Mouse (Mus musculus): ENCODE measurements around the gene Cyp1a1. TPM values are rescaled to one million over a fixed set of nuclear protein-coding genes. Genes with fewer than 3 reads are reported as not detected.

Cyp1a1 gene
- total and polyA plus RNA-seq, 3 experiments, result 0.09 to 0.78 (median 0.13) TPM

- Histone ChIP-seq H3K79me2 (replicated peaks; ENCODE audit: control insufficient read depth, insufficient read depth, low read length) (peaks cover 9% of the 10 kb centered on the region), H3K27ac (peak overlapping the region; percentile 13; the same call in 1 of the 2 replicates), H3K27me3 (ENCODE audit: control insufficient read depth, insufficient read depth, low read length) (no peaks in the 10 kb centered on the region), H3K4me3 (no peak overlapping the region), H3K9ac (ENCODE audit: low read depth, low read length) (no peak overlapping the region), H3K4me1 (ENCODE audit: control insufficient read depth, insufficient read depth, low read length) (peaks cover 18% of the 10 kb centered on the region), H3K36me3 (ENCODE audit: control insufficient read depth, insufficient read depth, low read length) (no peaks in the 10 kb centered on the region)
- TF ChIP-seq EP300 (IDR thresholded peaks at IDR 0.05; ENCODE audit: insufficient read depth, low read depth, low read length) (no peak), CTCF (IDR thresholded peaks at IDR 0.05) (no peak), POLR2A (IDR thresholded peaks at IDR 0.05; ENCODE audit: insufficient read depth, low read depth, low read length) (0 out of 2 replicates have a peak, but pooled peaks have one; percentile 14)
- WGBS, result 60% methylated on average over 12 of the region's 12 CpGs
- intact Hi-C loops (cut with DNase I), result loop anchor here (5.0 kb wide), 2 partner anchors 59 to 109 kb away; partner anchors contain the start of genes Fam219b and Ulk3
- peak in 1 of 2 experiments; percentile 42 for DNase-seq
Measured at GRCm38 (mm10) chr9:57646551-57647103, 41.1 kb upstream of the Cyp1a1 start.

DNA sequence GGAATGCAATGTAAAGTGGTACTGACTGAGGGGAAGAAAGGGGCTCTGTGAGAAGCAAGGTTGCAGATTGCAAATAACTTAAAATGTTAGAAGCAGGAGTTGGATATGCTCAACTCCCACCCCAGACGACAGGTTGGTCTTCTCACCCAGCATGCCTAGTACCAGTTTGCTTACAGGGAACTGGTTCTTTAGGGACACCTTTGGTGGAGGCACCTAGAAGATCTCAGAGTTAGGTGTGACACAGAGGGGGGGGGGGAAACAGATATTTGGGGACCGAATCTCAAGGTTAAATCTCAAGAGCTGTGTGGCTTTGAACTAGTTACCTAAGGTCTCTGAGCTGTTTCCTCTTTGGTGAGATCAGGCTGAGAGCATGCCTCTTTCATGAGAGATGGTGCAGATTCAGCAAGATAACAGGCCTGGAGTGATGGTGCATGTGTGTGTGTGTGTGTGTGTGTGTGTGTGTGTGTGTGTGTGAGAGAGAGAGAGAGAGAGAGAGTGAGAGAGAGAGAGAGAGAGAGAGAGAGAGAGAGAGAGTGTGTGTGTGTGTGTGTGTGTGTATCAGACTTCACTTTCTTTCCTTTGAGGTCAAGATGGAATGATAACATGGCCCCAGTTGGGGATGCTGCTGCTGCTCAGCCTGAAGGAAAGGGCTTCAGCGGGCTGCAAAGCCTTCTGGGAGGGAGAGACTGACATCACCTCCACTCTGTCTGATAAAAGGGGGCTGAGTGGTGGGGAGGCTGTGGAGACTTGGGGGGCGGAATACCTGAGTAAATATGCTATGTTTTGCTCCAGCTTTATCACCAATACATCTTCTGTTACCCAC lies 40.2 kb upstream of the Cyp1a1 start:
- peak overlapping the region; percentile 13; the same call in 1 of the 2 replicates for H3K27ac ChIP-seq

GRCm38 (mm10) chr9:57650130-57650785 lies 37.5 kb upstream of the Cyp1a1 start:
- intact Hi-C loops (cut with DNase I), result loop anchor here (10.0 kb wide), 1 partner anchor 385 kb away; the partner anchor contains the start of gene 1700017B05Rik
- Histone ChIP-seq H3K79me2 (replicated peaks; ENCODE audit: control insufficient read depth, insufficient read depth, low read length) (no peaks in the 10 kb centered on the region), H3K27ac (no peak overlapping the region), H3K9ac (ENCODE audit: low read depth, low read length) (no peak overlapping the region), H3K4me1 (ENCODE audit: control insufficient read depth, insufficient read depth, low read length) (peaks cover 1% of the 10 kb centered on the region; the same call in 1 of the 2 replicates), H3K4me3 (no peak overlapping the region), H3K36me3 (ENCODE audit: control insufficient read depth, insufficient read depth, low read length) (no peaks in the 10 kb centered on the region), H3K27me3 (ENCODE audit: control insufficient read depth, insufficient read depth, low read length) (no peaks in the 10 kb centered on the region)
- no peak for DNase-seq
- TF ChIP-seq CTCF (IDR thresholded peaks at IDR 0.05) (no peak), EP300 (IDR thresholded peaks at IDR 0.05; ENCODE audit: insufficient read depth, low read depth, low read length) (no peak), POLR2A (IDR thresholded peaks at IDR 0.05; ENCODE audit: insufficient read depth, low read depth, low read length) (no peak)
- WGBS, result 92% methylated on average over 6 of the region's 6 CpGs

More for the DNA sequence above, 40.2 kb upstream of the Cyp1a1 start:
- TF ChIP-seq POLR2A (IDR thresholded peaks at IDR 0.05; ENCODE audit: insufficient read depth, low read depth, low read length) (no peak), EP300 (IDR thresholded peaks at IDR 0.05; ENCODE audit: insufficient read depth, low read depth, low read length) (no peak), CTCF (IDR thresholded peaks at IDR 0.05) (no peak)
- intact Hi-C loops (cut with DNase I), result loop anchor here (5.0 kb wide), 2 partner anchors 60 to 110 kb away; partner anchors contain the start of genes Fam219b and Ulk3
- peaks cover 11% of the 10 kb centered on the region for H3K4me1 ChIP-seq (ENCODE audit: control insufficient read depth, insufficient read depth, low read length)
- H3K36me3 ChIP-seq (ENCODE audit: control insufficient read depth, insufficient read depth, low read length), result no peaks in the 10 kb centered on the region
- peaks cover 8% of the 10 kb centered on the region for H3K79me2 ChIP-seq (replicated peaks; ENCODE audit: control insufficient read depth, insufficient read depth, low read length)
- no peak overlapping the region for H3K4me3 ChIP-seq
- DNase-seq, result no peak
- no peak overlapping the region for H3K9ac ChIP-seq (ENCODE audit: low read depth, low read length)
- no peaks in the 10 kb centered on the region for H3K27me3 ChIP-seq (ENCODE audit: control insufficient read depth, insufficient read depth, low read length)
- 74% methylated on average over 4 of the region's 4 CpGs for WGBS

DNA sequence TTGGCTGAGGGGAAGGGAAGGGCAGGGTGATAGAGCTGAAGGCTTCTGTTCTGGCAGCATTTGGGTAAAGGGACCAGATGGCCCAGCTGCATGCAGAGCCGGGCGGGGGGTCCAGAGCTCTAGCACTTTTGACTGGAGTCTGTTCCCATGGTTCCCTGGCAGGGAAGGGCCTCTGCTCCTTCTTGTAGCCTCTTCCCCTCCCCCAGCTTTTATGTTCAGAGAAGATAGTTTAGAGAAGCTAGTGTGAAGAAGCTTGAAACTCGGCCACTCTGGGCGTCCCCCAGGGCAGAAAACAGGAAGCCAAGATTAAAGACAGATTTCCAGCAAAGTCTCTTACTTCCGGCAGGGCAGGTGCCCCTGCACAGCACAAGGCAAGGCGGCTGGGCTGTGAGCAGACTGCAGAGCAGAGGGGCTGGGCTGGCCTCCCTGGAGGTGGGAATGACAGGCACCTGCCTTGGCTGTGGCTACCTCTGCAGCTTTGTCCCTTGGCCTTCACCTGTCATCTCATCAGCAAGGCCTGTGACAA lies 36.9 kb upstream of the Cyp1a1 start:
- peak; percentile 37 to 69 for DNase-seq
- Histone ChIP-seq H3K36me3 (ENCODE audit: control insufficient read depth, insufficient read depth, low read length) (no peaks in the 10 kb centered on the region), H3K27ac (peak overlapping the region; percentile 20; the same call in 1 of the 2 replicates), H3K79me2 (replicated peaks; ENCODE audit: control insufficient read depth, insufficient read depth, low read length) (no peaks in the 10 kb centered on the region), H3K4me1 (ENCODE audit: control insufficient read depth, insufficient read depth, low read length) (peaks cover under 1% of the 10 kb centered on the region), H3K4me3 (no peak overlapping the region), H3K9ac (ENCODE audit: low read depth, low read length) (no peak overlapping the region), H3K27me3 (ENCODE audit: control insufficient read depth, insufficient read depth, low read length) (no peaks in the 10 kb centered on the region)
- no peak for TF ChIP-seq EP300 (IDR thresholded peaks at IDR 0.05; ENCODE audit: insufficient read depth, low read depth, low read length)
- no peak for TF ChIP-seq POLR2A (IDR thresholded peaks at IDR 0.05; ENCODE audit: insufficient read depth, low read depth, low read length)
- TF ChIP-seq CTCF (IDR thresholded peaks at IDR 0.05), result no peak
- WGBS, result 36% methylated on average over 6 of the region's 6 CpGs
- intact Hi-C loops (cut with DNase I), result loop anchor here (10.0 kb wide), 1 partner anchor 386 kb away; the partner anchor contains the start of gene 1700017B05Rik

DNA sequence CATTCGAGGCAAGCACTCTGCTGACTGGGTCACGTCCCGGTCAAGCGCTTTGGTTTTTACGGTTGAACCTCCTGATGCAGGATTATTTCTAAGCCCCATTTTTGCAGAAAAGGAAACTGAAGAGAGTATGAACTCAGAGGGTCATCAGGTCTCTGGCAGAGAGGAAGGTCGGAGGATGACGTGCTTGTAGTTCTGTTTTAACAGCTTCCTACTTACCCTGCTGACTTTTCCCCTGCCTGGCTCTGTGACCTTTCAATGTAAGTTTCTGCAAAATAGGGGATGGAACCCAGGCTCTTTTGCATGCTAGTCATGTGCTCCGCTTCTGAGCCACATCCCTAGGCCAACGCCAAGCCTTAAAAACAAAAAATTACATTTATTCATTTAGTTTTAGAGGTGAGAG lies 35.4 kb upstream of the Cyp1a1 start:
- intact Hi-C loops (cut with DNase I), result loop anchor here (10.0 kb wide), 1 partner anchor 388 kb away; the partner anchor contains the start of gene 1700017B05Rik
- no peaks in the 10 kb centered on the region for H3K27me3 ChIP-seq (ENCODE audit: control insufficient read depth, insufficient read depth, low read length)
- no peak for TF ChIP-seq CTCF (IDR thresholded peaks at IDR 0.05)
- TF ChIP-seq POLR2A (IDR thresholded peaks at IDR 0.05; ENCODE audit: insufficient read depth, low read depth, low read length), result no peak
- no peak for TF ChIP-seq EP300 (IDR thresholded peaks at IDR 0.05; ENCODE audit: insufficient read depth, low read depth, low read length)
- H3K4me1 ChIP-seq (ENCODE audit: control insufficient read depth, insufficient read depth, low read length), result peaks cover 2% of the 10 kb centered on the region
- H3K4me3 ChIP-seq, result no peak overlapping the region
- H3K36me3 ChIP-seq (ENCODE audit: control insufficient read depth, insufficient read depth, low read length), result no peaks in the 10 kb centered on the region
- H3K79me2 ChIP-seq (replicated peaks; ENCODE audit: control insufficient read depth, insufficient read depth, low read length), result no peaks in the 10 kb centered on the region
- peak in 1 of 2 experiments; percentile 8 for DNase-seq
- H3K27ac ChIP-seq, result no peak overlapping the region
- H3K9ac ChIP-seq (ENCODE audit: low read depth, low read length), result no peak overlapping the region
- WGBS, result 77% methylated on average over 9 of the region's 9 CpGs
